Mouse (Mus musculus) ovary, postnatal 10 days (tissue): Measurements from ENCODE around the gene Il13ra1.

ENCODE experiments used
- DNase-seq: peaks from one replicate; pipeline ENCODE4 v3.0.0; 2022; ENCODE audit warnings: low spot score

Il13ra1 gene

GRCm38 (mm10) chrX:36195736-36196525 lies 84.0 kb downstream of the Il13ra1 start, which contains the start of gene Zcchc12:
TSS of gene Zcchc12 (plus strand) at chrX:36195904.
- no peak for DNase-seq

DNA sequence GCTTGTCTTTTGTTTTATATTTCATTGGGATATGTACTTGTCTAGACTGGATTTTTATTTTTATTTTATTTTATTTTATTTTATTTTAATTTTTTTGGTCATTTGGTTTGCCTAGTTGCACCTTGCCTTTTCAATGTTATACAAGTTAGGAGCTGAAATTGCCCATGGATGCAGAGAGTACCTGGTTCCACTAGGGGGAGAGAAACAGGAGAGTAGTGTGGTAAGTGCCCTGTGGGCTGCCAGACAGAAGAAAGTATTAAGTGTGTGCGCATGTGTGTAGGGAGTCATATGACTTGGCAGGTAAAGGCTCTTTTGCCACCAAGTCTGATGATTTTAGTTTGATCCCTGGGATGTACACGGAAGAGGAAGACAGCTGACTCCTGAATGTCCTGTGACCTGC lies 97.6 kb downstream of the Il13ra1 start:
- DNase-seq = no peak

DNA sequence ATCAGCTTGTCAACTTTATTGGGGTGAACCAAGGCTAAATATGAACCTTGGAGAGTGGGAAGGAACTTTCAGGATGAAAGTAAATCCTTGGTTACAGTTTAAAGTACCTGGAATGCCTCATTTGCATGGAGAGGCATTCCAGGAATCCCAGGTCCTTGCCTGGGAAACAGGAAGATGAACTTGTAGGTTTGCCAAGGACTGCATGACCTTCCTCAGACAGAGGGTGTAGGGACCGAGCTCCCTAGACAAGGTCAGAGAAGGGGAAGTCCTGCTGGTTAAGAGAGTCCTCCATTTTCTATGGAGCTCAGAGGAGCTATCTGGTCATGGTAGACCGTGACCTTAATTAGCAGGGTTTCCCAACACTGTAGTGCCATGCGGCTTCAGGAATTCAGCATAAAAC lies 99.3 kb downstream of the Il13ra1 start:
- no peak for DNase-seq
